Mouse (Mus musculus) c-Kit-positive CD71-positive TER-119-positive erythroid progenitor cells, embryonic 14.5 days (primary cell): ENCODE results near the gene Nfix.

Experiments
- DNase-seq: peaks from one replicate; pipeline ENCODE4 v3.0.0-alpha.2; 2013; ENCODE audit warnings: low spot score

Nfix gene

DNA sequence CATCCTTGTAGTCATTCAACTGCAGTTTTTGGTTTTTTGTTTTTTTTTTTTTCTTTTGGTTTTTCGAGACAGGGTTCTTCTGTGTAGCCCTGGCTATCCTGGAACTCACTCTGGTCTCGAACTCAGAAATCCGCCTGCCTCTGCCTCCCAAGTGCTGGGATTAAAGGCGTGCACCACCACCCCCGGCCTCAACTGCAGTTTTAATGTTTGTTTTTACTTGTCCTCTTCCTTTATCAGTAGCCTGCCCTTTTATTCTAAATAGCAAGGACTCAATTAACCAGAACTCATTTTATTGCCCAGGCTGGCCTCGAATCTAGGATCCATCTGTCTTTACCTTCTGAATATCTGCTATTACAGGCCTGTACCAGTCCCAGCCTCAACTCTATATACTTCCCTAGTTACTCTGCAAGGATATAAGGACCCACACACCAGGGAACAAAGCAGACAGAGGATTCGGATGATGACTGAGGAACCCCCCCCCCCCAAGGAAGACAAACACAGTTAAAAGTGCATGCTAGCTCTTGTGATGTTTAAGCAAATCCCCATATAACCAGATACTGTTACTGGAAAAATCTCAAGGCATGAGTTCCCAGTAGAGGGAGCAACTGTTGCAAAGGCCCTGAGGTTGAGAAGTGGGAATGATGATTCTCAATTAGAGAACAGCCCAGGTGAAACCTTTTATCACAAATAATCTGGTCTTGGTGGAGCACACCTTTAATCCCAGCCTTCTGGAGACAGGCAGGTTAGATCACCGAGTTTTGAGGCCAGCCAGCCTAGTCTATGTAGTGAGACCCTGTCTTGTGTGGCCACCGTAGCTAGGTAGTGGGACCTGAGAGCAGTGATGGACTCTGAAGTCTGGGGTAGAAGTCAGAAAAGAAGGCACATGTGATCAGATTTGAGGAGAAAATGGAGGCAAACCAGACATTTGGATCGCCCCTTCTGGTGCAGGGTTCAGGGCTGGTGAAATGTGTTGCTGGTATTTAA, 32.9 kb upstream of the Nfix start:
- no peak for DNase-seq

DNA sequence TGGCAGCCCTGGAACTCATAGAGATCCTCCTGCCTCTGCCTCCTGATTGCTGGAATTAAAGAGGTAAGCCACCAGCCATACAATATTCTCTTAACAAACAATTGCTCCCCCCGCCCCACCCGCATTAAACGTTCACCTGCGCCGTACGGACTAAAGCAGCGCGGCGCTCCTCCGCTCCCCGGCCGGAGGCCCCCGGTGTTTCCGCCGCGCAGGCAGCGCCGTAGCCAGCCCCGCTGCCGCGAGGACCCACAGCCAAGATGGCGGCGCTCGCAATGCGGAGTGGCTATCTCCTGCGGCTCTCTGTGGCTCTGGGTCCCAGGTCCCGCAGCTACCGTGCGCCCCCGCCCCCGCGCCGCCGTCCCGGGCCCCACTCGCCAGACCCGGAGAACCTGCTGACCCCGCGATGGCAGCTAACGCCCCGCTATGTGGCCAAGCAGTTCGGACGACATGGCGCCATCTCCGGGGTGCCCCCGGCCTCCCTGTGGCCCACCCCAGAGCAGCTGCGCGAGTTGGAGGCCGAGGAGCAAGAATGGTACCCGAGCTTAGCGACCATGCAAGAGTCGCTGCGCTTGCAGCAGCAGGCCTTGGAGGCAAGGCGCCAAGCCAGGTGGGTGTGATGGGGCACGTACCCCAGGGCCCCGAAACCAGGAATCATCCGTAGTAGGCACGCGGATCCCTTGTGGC, 32.0 kb upstream of the Nfix start:
- peak; percentile 80 for DNase-seq

DNA sequence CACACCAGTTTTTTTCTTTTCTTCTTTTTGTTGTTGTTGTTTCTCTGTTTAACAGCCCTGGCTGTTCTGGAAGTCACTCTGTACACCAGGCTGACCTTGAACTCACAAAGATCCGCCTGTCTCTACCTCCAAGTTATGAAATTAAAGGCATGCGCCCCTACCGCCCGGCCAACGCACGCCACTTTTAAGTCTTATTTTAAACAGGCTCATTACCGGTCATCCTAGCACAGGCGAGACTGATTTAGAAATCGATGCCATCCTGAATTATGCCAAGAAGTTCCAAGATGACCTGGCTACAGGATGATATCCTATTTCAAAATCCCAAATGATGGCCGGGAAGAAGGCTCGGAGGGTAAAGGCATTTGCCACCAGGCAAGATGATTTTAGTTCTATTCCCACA, 31.3 kb upstream of the Nfix start, which contains the start of gene Gadd45gip1:
Gene Gadd45gip1, plus strand, starts transcription at position 33 of the 400 bp plus-strand sequence.
- peak; percentile 79 for DNase-seq

DNA sequence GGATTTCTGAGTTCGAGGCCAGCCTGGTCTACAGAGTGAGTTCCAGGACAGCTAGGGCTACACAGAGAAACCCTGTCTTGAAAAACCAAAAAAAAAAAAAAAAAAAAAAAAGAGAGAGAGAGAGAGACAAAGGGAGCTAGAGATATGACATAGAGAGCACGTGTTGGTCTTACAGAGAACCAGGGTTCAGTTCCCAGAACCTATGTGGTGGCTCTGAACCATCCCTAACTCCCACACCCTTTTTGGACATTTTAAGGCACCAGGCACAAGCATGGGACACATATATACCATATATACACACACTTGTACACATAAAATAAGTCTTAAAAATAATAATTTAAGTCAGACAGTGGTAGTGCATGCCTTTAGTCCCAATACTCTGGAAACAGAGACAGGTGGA, 26.4 kb upstream of the Nfix start:
- peak; percentile 72 for DNase-seq

DNA sequence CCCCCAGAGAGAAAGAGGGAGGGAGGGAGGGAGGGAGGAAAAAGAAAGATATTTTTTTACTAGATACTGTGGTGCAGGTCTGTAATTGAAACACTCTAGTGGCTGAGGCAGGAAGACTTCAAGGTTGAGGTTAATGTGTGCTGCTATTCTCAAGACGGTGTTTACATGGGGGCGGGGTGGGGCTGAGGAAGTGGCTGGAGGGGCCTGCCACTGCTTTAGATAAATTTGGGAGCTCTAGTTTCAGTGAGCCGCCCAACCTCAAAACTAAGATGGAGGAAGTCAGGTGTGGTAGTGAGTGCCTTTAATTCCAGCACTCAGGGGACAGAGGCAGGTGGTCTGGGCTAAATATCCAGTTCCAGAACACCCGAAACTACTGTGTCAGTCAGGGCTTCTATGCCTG, 25.5 kb upstream of the Nfix start:
- no peak for DNase-seq

DNA sequence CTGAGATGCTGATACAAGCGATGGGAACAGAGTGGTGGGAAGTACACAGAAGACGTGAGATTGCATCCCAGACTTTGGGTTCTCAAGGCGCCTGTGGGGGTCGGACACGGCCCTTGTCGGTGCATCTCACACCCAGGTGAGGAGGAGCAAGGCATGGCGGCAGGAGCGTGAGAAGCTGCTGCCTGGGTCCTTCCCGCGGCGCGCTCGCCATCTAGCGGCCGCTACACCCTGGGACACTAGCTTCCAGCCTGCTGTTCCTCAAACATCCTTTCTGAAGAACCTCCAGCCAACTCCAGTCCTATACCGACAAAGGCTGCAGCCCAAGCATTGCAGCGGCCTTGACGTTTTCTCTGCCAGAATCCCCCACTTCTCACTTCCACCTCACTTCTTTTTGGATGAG, 23.5 kb upstream of the Nfix start:
- no peak for DNase-seq

DNA sequence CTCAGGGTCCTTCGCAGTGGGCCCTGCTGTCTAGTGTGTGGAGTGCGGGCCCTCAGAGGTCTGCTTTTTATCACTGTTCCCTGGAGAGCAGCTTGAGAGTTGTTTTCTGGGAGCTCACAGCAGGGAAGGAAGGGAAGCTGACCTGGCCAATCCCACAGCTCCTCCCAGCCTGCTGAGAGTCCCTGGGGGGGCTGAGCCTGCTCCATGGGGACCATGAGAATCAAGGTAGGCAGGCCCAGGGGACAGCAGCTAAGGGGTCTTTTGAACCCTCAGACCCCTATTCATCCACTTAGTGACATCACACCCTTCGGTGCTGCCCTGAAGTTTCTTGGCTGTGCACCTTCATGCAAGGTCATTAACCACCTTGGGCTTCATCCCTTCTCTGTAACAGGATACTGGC, 22.6 kb upstream of the Nfix start, which contains the start of gene Dand5:
Gene Dand5, minus strand, starts transcription at position 101 of the 400 bp plus-strand sequence.
- no peak for DNase-seq

DNA sequence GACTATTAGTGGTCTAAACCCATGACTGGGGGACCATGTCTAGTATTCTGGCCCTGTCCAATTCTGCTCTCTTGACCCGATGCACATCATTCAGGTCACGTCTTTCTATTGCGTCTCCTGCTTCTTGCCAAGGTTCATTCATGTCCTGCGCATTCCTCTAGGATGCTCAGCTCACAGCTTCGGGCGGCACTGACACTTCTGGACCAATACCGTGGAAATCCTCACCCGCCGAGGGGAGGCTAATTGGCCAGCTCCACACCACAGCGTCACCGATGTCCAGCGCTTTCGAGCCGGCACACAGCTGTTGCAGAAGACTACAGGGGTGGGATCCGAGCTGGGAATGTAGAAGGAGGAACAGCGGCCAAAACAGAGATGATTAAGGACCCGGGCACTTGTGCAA, 16.0 kb upstream of the Nfix start:
- no peak for DNase-seq

DNA sequence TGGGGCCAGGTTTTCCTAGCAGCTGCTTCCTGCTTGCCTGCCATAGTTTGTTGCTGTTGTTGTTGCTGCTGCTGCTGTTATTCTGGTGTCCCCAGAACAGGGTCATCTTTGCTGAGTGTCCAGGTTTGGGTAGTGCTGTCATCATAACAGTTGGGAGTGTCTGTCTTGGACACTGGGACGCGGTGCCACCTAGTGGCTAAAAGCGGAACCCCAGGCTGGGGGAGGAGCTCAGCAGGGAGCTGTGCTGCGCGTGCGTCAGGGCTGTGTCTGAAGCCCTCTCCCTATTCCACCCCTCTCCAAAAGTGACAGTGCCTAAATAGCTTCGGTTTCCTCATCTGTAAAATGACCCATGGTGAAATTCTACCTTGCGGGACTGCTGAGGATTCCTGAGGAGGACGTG, 15.4 kb upstream of the Nfix start:
- DNase-seq = peak; percentile 91

DNA sequence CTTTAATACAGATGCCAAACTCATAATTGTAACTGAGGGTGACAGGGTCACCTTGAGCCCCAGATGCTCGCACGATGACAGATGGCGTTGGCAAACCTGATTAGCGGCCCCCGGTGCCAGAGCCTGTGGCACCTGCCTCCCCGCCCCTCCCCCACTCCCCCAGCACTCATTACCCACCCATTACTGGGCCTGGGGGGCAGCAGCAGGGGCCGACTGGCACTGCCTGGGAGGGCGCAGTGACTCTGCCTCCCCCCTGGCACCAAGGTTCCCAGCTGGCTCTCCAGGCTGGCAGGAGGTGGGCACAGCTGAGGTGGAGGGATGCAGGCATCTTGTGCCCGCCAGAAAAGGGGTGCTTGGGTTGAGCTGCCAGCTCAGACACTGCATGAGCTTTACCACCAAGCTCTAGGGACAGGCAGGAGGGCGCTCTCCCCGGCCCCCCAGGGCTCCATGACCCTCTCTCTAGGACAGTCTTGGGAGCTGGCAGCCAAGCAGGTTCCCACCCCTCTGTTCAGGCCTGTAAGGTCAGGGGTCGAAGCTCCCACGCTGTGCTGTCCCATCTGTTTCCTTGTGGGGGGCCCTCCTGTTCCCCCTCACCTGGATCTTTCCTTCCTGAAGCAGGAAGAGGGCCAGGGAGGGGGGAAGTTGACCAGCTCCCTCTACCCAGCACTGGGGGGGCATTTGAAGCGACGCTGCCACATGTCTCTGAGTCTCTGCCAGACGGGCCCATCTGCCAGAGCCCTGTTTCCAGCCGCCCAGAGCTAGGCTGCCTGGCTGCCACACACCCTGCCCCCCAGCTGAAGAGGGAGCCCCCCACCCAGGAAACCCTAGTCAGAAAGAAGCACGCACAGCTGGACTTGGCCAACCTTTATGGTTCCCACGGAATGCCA, 14.7 kb upstream of the Nfix start:
- no peak for DNase-seq

DNA sequence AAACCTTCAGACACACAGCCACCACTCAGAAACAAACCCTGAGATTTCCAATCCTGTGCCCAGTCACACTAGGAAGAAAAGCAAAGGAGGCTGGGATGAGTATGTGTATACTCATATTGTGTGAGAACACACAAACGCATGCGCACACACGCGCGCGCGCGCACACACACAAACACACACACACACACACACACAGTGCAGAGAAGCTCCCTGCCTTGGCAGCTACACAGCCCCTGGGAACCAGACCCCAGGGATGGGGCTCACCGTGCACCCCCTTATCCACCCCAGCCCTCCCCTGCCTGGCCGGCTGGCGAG, 14.1 kb upstream of the Nfix start:
- DNase-seq = no peak

DNA sequence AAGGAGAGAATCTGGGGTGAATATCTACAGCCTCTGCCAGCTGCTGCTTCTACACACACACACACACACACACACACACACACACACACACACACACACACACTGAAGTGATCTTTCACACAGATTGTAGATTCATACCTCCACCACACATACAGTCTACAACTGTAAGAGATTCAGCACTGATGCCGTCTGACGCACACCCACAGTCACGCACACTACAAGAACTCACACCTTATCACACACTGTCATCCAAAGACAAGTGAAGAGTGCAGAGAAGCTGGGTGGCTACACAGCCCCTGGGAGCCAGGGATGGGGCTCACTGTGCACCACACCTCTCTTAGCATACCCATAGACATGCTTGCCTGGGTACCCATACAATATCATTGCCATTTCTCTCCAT, 13.7 kb upstream of the Nfix start:
- no peak for DNase-seq

DNA sequence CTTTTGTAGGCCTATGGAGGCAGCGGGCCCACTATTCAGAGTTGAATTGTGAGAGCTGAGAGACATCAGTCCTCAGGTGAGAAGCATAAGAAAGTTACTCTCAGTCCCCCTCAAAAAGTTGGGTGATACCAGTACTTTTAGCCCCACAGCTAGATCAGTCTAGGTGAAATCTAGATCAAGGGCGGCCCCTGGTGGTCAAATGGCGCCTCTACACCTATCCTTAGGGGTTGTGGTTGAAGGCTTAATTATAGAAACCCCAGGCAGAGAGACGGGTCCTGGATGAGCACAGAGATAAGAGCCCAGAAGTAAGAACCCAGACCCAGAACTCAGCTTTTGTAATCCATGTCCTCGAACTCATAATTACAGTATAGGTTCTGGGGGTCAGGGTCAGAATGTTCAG, 12.9 kb upstream of the Nfix start:
- peak; percentile 82 for DNase-seq

DNA sequence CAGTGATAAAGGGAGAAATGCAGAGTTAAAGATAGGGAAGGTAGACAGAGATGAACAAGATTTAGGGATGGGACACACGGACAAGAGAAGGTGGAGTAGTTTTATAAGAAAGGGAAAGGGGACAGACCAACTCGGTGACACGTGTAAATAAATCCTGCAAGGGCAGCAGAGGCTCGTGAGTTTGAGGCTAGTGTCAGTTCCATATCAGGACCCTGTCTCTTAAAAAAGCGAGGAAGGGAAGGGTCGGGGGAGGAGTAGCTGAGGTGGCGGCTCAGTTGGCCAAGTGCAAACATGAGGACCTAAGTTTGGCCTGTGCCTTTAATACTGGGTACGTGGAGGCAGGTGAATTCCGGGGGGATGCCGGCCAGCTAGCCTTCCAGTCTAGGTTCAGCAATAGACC, 11.2 kb upstream of the Nfix start:
- no peak for DNase-seq

DNA sequence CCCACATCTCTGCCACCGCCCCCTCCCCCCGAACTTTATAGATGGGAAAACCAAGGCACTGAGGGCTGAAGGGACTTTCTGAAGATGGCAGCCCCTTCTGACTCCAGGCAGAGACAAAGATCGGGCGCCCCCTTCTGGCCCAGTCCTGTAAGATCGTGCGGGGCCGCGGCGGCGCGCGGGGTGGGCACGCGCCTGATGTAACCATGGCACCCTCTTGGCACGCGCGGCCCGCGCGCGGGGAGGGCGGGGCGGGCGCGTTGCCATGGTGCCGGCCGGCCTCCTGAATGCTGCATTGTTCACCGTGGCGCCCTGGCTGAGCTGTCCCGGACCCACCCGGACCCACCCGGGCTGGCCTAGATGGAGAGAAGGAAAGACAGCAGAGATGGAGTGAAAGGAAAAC, 10.8 kb upstream of the Nfix start:
- DNase-seq = peak; percentile 77

DNA sequence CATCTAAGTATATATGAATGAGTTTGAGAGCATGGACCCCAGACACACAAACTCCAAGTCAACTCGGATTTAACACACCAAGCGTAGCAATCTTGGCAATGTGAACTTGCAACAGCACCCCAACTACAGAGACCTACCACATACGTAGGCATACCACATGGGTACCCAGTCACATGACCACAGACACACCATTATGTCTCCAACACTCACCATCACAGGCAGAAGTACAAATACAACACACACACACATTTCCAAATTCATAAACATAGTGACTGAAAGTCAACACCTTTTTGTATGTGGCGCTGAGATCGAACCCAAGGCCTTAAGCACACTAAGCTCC, 9.8 kb upstream of the Nfix start:
- no peak for DNase-seq

DNA sequence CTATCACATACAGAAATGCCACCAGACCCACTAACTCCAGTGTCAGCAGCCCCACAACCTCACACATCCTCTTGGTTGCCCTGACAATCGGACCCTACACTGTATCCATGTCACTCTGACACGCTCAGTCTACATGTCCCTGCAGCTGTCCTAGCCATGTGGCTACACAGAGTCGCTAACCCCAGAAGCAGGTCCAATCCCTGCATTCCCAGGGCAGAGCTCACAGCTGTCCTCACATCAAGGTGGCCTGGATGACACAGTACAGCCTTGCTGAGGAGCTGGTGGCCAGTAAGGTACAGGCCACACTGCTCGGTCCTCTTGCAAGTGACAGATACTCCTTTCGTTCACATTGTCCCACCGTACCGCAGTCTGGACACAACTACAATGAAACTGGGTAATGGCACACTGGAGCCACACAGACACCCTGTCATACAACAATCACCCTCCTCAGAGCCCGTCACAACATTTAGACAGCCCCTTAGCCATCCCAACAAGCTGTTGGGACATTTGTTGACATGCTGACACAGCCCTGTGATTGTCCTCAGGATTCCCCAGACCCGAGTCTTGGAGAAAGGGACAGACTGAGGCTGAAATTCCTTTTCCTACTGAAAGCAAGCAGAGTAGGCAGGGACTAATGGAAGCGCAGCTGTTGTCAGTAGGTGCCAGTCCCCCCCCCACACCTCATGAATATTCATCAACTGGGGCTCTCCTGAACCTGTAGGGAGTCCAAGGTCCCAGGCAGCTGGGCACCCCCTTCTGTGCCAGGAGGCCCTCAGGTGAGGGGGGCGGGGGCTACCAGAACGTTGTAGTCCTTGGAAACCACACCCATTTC, 9.2 kb upstream of the Nfix start:
- DNase-seq = no peak

DNA sequence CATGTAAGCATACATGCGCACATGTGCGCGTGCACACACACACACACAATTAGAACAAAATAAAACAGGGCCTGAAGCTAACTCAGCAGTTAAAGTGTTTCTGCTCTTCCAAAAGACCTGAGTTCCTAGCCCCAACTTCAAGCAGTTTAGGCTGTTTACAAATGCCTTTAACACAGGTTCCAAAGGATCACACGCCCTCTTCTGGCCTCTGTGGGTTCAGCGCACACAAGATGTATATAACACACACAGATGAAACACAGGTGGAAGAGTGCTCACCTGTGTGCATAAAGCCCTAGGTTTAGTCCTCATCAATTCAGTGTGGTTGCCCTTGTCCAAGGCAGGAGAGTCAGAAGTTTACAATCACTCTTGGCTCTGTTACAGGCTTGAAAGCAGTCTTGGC, 5.9 kb upstream of the Nfix start:
- DNase-seq = no peak

DNA sequence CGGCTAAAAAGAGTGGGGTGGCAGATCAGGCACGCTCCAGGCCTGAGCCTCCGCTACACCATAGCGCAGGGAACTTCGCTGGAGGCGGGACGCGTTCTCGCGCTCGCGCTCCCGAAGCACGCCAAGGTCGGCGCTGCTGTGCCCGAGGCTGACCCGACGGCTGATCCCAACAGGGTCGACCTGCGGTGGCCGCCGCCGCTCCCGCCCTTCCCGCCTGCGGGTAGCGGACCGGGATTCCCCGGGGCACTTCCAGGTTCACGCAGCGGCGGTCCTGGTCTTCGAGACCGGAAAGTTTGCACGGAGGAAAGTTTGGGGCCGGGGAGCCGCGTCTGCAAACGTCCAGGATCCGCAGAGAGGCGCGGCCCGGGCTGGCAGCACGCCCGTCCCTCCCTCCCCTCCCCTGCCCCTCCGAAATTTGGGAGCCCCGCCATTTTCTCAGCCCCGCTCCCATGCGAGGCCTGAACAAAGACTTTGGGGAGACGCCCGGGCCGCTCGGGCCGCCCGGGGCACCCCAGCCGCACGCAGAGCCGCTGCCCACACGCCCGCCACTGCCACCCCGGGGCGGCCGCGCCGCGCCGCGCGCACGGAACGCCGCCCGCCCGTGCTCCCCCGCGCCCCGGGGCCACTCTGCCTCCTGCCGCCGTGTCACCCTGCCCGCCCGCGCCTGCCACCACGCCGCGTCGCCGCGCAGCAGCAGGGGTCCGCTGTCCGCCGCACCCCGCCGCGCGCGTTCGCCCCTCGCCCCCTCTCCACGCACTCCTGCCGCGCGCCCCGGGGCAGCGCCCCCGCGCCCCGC, 810 bp downstream of the Nfix start:
- DNase-seq = no peak

DNA sequence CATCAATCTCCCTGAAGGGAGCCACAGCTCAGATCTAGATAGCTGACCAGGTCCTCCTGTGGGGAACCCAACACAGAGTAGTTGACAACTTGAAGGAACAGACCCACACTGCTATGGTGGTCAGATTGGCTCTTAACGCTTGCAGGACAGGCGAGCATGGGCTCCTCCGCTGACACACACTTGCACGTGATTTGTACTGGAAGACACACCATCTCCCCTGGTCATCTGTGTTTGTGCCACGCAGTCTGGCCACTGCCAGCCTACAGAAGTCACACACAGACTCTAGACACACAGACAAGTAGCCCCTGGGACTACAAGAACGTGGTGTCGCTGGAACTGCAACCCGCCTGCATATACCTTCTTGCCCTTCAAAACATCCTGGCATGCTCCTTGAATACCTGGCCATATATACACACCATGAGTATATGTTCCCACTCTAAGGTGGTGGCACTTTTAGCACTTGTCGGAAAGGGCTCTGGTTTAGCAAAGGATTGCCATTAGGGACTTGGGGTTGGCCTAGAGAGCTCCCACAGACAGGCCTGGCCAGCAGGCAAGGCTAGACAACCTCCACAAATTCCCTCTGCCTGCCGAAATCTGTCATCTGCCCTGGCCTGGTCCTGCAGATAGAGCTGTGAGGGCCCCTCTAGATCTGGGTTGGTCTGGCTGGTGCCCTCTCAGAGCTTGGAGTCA, 1.6 kb downstream of the Nfix start:
- DNase-seq = no peak
